Mouse (Mus musculus): Measurements from ENCODE around the gene Il17rb. TPM values are rescaled to one million over a fixed set of nuclear protein-coding genes. Genes with fewer than 3 reads are reported as not detected.

The Il17rb gene
- polyA plus RNA-seq, 1 experiment, result 0.04 TPM

DNA sequence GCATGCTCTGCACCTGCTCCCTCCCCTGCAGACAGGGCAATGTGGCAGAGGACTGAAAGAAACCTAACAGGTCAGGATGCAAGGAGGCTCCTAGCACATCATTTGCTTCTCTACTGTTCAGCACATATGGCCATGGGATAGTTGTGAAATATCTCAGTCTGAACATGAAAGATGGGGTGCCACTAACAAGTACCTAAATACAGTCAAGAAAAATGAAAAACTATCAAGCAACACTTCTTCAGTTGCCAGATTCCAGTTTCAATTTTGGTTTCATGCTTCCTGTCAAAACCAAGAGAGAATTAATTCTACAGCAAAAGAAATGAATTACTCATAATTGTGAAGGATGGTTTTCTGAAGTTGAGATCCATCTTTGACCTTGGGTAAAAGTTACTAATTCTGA lies 51.3 kb downstream of the Il17rb start:
- Histone ChIP-seq H3ac (ENCODE audit: control insufficient read depth, insufficient read length) (no peak overlapping the region), H3K36me3 (ENCODE audit: control insufficient read depth, insufficient read depth) (no peaks in the 10 kb centered on the region), H3K4me2 (ENCODE audit: low read depth) (no peak overlapping the region), H3K79me2 (ENCODE audit: control insufficient read depth, insufficient read depth) (no peaks in the 10 kb centered on the region), H3K27me3 (ENCODE audit: control insufficient read depth, insufficient read depth, insufficient read length) (no peaks in the 10 kb centered on the region), H3K4me3 (no peak overlapping the region)
- TF ChIP-seq REST (IDR thresholded peaks at IDR 0.05; ENCODE audit: insufficient read depth, insufficient read length), result no peak
- no peak for TF ChIP-seq SRF (IDR thresholded peaks at IDR 0.05; ENCODE audit: control insufficient read depth, insufficient read length, low read depth)
- TF ChIP-seq CEBPB (IDR thresholded peaks at IDR 0.05; ENCODE audit: insufficient read depth, poor library complexity, severe bottlenecking), result no peak
- TF ChIP-seq MYOG (IDR thresholded peaks at IDR 0.05; ENCODE audit: control insufficient read depth in 1 of 3, insufficient read depth in 1 of 3, insufficient read length in 2 of 3, low read depth in 2 of 3), result no peak
- no peak for TF ChIP-seq TCF12 (IDR thresholded peaks at IDR 0.05; ENCODE audit: insufficient read depth, poor library complexity, severe bottlenecking)
- TF ChIP-seq MYOD1 (IDR thresholded peaks at IDR 0.05; ENCODE audit: control insufficient read depth in 1 of 3, insufficient read length in 2 of 3, low read depth in 2 of 3), result no peak
- TF ChIP-seq POLR2A (IDR thresholded peaks at IDR 0.05; ENCODE audit: insufficient read length, low read depth), result no peak
- TF ChIP-seq MAX (IDR thresholded peaks at IDR 0.05; ENCODE audit: low read depth), result no peak
- TF ChIP-seq E2F4 (IDR thresholded peaks at IDR 0.05; ENCODE audit: insufficient read depth), result no peak
- no peak for TF ChIP-seq POLR2AphosphoS2 (IDR thresholded peaks at IDR 0.05; ENCODE audit: insufficient read length, low read depth)
- TF ChIP-seq USF1 (IDR thresholded peaks at IDR 0.05; ENCODE audit: low read depth), result no peak
- TF ChIP-seq TCF3 (IDR thresholded peaks at IDR 0.05; ENCODE audit: insufficient read length, low read depth), result no peak

DNA sequence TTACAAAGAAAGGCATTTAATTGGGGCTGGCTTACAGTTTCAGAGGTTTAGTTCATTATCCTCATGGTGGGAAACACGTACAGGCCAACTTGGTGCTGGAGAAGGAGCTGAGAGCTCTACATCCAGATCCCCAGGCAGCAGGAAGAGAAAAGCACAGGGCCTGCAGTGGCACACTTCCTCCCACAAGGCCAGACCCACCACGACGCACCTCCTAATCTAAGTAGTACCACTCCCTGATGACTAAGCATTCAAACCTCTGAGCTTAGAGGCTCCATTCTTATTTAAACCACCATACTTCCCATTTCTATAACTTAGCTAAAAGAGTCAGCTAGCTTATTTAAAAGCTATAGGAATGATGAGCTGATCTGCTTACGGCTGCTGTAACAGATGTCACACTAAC lies 57.9 kb downstream of the Il17rb start:
- H3K79me2 ChIP-seq (ENCODE audit: control insufficient read depth, insufficient read depth), result no peaks in the 10 kb centered on the region
- no peak overlapping the region for H3K4me2 ChIP-seq (ENCODE audit: low read depth)
- H3ac ChIP-seq (ENCODE audit: control insufficient read depth, insufficient read length), result no peak overlapping the region
- TF ChIP-seq POLR2AphosphoS2 (IDR thresholded peaks at IDR 0.05; ENCODE audit: insufficient read length, low read depth) (no peak), REST (IDR thresholded peaks at IDR 0.05; ENCODE audit: insufficient read depth, insufficient read length) (no peak)
- H3K36me3 ChIP-seq (ENCODE audit: control insufficient read depth, insufficient read depth), result no peaks in the 10 kb centered on the region
- no peak overlapping the region for H3K4me3 ChIP-seq
- peaks cover under 1% of the 10 kb centered on the region for H3K27me3 ChIP-seq (ENCODE audit: control insufficient read depth, insufficient read depth, insufficient read length)

DNA sequence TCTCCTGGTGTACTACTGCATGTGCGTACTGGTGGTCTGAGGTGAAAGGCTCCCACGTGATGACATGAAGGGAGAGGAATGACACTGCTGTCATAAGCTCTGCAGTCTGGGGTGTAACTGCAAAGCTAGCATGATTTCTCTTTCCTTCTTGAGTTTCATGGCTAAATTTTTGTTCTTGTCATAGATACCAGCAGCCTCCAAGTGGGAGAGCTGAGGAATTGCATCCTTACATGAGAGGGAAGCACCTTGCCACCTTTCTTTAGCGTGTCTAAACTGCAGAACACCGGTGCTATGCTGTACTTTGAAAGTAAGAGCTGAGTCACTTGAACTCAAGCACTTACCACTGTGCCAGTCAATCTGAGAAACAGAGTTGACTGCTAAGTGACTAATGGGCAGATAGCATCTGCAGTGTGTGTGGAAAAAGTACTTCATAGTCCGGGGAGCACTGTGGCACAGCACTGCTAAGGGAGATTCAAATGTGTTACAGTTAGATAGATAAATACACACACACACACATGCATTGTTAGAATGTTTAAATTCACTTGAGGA lies 61.9 kb downstream of the Il17rb start:
- Histone ChIP-seq H3K27me3 (ENCODE audit: control insufficient read depth, insufficient read depth, insufficient read length) (peaks cover 3% of the 10 kb centered on the region), H3K4me2 (ENCODE audit: low read depth) (no peak overlapping the region), H3ac (ENCODE audit: control insufficient read depth, insufficient read length) (no peak overlapping the region), H3K4me3 (no peak overlapping the region), H3K36me3 (ENCODE audit: control insufficient read depth, insufficient read depth) (no peaks in the 10 kb centered on the region), H3K79me2 (ENCODE audit: control insufficient read depth, insufficient read depth) (no peaks in the 10 kb centered on the region)
- no peak for TF ChIP-seq MAX (IDR thresholded peaks at IDR 0.05; ENCODE audit: low read depth)
- no peak for TF ChIP-seq USF1 (IDR thresholded peaks at IDR 0.05; ENCODE audit: low read depth)
- TF ChIP-seq REST (IDR thresholded peaks at IDR 0.05; ENCODE audit: insufficient read depth, insufficient read length), result no peak
- TF ChIP-seq TCF12 (IDR thresholded peaks at IDR 0.05; ENCODE audit: insufficient read depth, poor library complexity, severe bottlenecking), result no peak
- no peak for TF ChIP-seq SRF (IDR thresholded peaks at IDR 0.05; ENCODE audit: control insufficient read depth, insufficient read length, low read depth)
- no peak for TF ChIP-seq E2F4 (IDR thresholded peaks at IDR 0.05; ENCODE audit: insufficient read depth)
- TF ChIP-seq MYOD1 (IDR thresholded peaks at IDR 0.05; ENCODE audit: control insufficient read depth in 1 of 3, insufficient read length in 2 of 3, low read depth in 2 of 3), result no peak
- TF ChIP-seq MYOG (IDR thresholded peaks at IDR 0.05; ENCODE audit: control insufficient read depth in 1 of 3, insufficient read depth in 1 of 3, insufficient read length in 2 of 3, low read depth in 2 of 3), result no peak
- no peak for TF ChIP-seq POLR2AphosphoS2 (IDR thresholded peaks at IDR 0.05; ENCODE audit: insufficient read length, low read depth)
- no peak for TF ChIP-seq CEBPB (IDR thresholded peaks at IDR 0.05; ENCODE audit: insufficient read depth, poor library complexity, severe bottlenecking)
- no peak for TF ChIP-seq POLR2A (IDR thresholded peaks at IDR 0.05; ENCODE audit: insufficient read length, low read depth)
- no peak for TF ChIP-seq TCF3 (IDR thresholded peaks at IDR 0.05; ENCODE audit: insufficient read length, low read depth)

Other genes starting within 250 kb of the Il17rb start
- gene Selenok, start 40.6 kb downstream of the Il17rb start, polyA plus RNA-seq (2012; fragmentation: generic; extraction: Trizol), result 102 TPM
- gene Actr8, start 30.6 kb downstream of the Il17rb start, polyA plus RNA-seq (2012; fragmentation: generic; extraction: Trizol), result 26.8 TPM
- gene Chdh, start 127 bp upstream of the Il17rb start, polyA plus RNA-seq (2012; fragmentation: generic; extraction: Trizol), result not detected

All from myocyte (in vitro differentiated cells).